Mouse (Mus musculus): ENCODE measurements at regions not wholly inside any gene's neighbourhood (a gene's known extent, or its start where the extent isn't known, plus 50 kb on each side); places are given as distances from the start of the nearest gene placed in this dataset.

- peak; percentile 7 for DNase-seq
These were observed 139.3 kb downstream of the Dcaf12l2 start for GRCm38 (mm10) chrX:44228847-44229246.
